Mouse (Mus musculus) stomach, postnatal 0 days (tissue): ENCODE results near the gene Cep295nl.

Experiments
- CTCF ChIP-seq: IDR thresholded peaks from 2 replicates; pipeline ENCODE4 v1.5.1; 2016; ENCODE audit warnings: antibody characterized with exemption, low read depth, mild to moderate bottlenecking, moderate library complexity
- EP300 ChIP-seq: optimal IDR thresholded peaks from 2 replicates; pipeline ENCODE3; 2016; ENCODE audit warnings: antibody characterized with exemption

- TF ChIP-seq CTCF (no peak), EP300 (no peak)
These were observed 24.3 kb upstream of the Cep295nl start for GRCm38 (mm10) chr11:118366559-118366958.
